Mouse (Mus musculus): ENCODE data around the gene Fgfrl1.
A peak's percentile ranks its signal among the peaks of the same experiment; 100 is the strongest.
"Not testable (repeated sequence)": the region's sequence is repeated elsewhere in the genome, so short reads cannot be mapped to it uniquely, and the experiment has no call there.

Gene Fgfrl1

DNA sequence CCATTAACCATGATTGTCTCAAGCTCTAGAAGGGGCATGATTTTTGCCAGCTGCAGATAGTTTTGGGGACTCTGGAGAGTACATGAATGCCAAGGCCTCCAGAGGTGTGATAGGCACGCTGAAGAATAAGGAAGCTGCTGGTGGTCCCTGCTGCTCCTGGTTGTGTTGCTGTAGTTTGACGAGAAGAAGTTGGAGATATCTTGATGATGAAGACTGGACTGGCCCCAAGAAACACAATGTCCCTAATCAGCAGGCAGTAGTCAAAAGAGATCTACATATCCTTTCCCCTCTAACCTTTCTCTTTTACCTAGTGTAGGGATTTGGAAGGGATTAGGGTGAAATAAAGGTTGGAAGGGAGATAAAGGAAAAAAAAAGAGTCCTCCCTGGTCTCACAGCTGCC is 50.4 kb downstream of the Fgfrl1 start:
- no peaks in the 10 kb centered on the region for H3K36me3 ChIP-seq (ENCODE audit: control insufficient read depth, insufficient read depth, low read length, poor library complexity, severe bottlenecking)
- no peaks in the 10 kb centered on the region for H3K27me3 ChIP-seq (ENCODE audit: control insufficient read depth, insufficient read depth, low read length, poor library complexity, severe bottlenecking)
- DNase-seq (ENCODE audit: low read depth, low spot score): no peak

DNA sequence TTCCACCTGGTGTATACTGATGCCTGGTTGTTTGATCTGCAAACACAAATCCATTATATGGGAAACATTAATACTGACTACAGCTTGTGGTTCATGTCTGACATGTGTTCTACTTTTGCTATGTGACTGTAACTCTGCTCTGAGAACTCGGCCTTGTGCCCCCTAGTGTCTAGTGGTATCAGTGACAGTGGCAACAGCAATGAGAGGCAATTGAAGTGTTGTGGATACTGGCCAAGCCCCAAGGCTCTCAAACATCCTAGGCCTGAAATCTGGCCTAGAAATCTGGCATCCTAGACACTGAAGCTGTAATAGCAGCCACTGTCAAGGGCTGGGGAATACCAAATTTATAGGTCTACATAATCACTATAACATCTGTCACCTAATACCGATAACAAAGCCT is 51.7 kb downstream of the Fgfrl1 start:
- no peaks in the 10 kb centered on the region for H3K27me3 ChIP-seq (ENCODE audit: control insufficient read depth, insufficient read depth, low read length, poor library complexity, severe bottlenecking)
- H3K36me3 ChIP-seq (ENCODE audit: control insufficient read depth, insufficient read depth, low read length, poor library complexity, severe bottlenecking): no peaks in the 10 kb centered on the region
- peak; percentile 3 for DNase-seq (ENCODE audit: low read depth, low spot score)

DNA sequence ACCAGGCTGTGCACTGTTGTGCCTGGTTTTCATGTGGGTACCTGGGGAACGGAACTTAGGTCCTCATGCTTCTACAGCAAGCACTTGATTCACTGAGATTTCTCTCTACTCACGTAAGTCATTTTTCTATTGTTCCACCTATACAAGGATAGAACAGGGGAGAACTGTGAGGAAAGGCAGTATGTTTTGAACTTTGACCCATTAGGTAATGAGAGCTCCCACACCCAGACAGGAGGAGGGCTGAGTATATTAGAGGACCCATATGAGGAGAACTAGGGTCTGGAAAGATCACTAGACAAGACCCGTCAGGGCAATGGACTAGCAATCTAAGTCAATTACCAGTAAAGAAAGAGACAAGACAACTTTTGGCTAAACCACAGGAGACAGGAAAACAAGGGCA is 52.4 kb downstream of the Fgfrl1 start:
- DNase-seq (ENCODE audit: low read depth, low spot score): no peak

DNA sequence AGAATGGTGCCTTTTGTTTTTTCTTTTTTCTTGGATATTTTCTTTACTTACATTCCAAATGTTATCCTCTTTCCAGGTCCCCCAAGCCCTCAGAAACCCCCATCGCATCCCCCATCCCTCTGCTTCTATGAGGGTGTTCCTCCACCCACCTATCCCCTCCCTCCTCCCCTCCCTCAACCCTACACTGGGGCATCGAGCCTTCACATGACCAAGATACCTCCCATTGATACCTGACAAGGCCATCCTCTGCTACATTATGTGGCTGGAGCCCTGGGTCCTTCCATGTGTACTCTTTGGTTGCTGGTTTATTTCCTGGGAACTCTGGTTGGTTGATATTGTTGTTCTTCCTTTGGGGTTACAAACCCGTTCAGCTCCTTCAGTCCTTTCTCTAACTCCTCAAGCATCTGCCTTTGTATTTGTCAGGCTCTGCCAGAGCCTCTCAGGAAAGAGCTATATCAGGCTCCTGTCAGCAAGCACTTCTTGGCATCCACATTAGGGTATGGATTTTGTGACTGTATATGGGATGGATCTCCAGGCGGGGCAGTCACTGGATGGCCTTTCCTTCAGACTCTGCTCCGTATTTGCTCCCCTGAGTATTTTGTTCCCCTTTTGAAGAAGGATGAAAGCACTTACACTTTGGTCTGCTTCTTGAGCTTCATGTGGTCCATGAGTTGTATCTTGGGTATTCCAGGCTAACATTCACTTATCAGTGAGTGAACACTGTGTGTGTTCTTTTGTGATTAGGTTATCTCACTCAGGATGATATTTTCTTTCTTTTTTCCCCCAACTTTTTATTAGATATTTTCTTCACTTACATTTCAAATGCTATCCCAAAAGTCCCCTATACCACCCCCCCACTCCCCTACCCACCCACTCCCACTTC is 58.4 kb downstream of the Fgfrl1 start:
- H3K36me3 ChIP-seq (ENCODE audit: control insufficient read depth, insufficient read depth, low read length, poor library complexity, severe bottlenecking): no peaks in the 10 kb centered on the region
- DNase-seq (ENCODE audit: low read depth, low spot score): no peak
- H3K27me3 ChIP-seq (ENCODE audit: control insufficient read depth, insufficient read depth, low read length, poor library complexity, severe bottlenecking): no peaks in the 10 kb centered on the region

More for the DNA sequence above, 52.4 kb downstream of the Fgfrl1 start:
- Histone ChIP-seq H3K27me3 (ENCODE audit: control insufficient read depth, insufficient read depth, low read length, poor library complexity, severe bottlenecking) (no peaks in the 10 kb centered on the region), H3K36me3 (ENCODE audit: control insufficient read depth, insufficient read depth, low read length, poor library complexity, severe bottlenecking) (no peaks in the 10 kb centered on the region)

DNA sequence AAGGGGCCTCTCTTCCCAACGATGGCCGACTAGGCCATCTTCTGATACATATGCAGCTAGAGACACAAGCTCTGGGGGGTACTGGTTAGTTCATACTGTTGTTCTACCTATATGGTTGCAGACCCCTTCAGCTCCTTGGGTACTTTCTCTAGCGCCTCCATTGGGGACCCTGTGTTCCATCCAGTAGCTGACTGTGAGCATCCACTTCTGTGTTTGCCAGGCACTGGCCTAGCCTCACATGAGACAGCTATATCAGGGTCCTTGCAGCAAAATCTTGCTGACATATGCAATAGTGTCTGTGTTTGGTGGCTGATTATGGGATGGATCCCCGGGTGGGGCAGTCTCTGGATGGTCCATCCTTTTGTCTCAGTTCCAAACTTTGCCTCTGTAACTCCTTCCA is 59.1 kb downstream of the Fgfrl1 start:
- not testable (repeated sequence) for DNase-seq (ENCODE audit: low read depth, low spot score); H3K36me3 ChIP-seq (ENCODE audit: control insufficient read depth, insufficient read depth, low read length, poor library complexity, severe bottlenecking); H3K27me3 ChIP-seq (ENCODE audit: control insufficient read depth, insufficient read depth, low read length, poor library complexity, severe bottlenecking)

Measured in splenic B cell, adult 2 months (primary cell).